Mouse (Mus musculus) thymus, postnatal 4 days (tissue): ENCODE measurements around the gene Prr7.

Source experiments
- DNase-seq: peaks from one replicate; pipeline ENCODE4 v3.0.0; 2021

The Prr7 gene

DNA sequence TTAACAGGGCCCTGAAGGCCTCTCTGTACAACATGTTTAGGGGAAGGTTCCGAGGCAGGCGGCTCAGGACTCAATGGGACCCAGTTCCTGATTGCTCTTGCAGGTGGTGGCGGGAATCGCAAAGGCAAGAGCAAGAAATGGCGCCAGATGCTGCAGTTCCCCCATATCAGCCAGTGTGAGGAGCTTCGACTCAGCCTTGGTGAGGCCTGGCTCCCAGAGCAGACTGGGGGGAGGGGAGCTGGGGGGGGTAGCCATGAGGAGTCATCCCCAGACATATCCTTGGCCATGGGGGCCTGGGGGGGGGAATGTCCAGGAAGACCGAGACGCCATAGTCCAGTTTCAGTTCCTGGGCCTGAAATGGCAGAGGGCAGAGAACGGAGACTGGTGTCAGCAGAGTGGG is 14.9 kb upstream of the Prr7 start:
- peak; percentile 58 for DNase-seq

DNA sequence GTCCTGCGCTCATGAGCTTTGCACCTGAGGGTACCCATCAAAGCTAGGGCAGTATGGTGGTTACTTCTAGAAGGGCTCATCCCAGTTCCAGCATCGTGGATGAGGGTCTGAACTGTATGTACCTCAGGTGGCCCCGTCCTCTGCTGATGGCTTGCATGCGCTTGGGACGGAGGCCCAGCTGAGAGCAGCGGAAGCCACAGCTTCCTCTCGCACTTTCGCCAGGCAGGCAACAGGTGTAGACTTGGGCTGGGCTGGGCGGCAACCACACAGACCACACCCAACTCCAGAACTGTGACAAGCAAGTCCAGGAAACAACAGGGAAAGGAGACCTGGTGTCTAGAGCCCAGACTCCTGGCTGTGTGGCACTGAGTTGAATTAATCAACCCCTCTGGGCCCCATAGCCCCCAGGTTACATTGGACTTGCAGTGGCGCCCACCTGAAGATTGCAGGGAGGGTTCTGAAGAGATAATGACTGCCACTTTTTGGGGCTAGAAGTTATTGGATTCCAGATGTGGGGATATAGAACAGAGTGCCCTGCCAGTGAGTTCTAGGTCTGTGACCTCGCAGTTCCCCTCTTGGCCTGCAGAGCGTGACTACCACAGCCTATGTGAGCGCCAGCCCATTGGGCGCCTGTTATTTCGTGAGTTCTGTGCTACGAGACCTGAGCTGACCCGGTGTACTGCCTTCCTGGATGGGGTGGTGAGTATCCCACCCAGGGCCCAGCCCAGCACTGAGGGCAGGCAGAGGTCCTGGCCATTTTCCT is 14.2 kb upstream of the Prr7 start:
- DNase-seq, result peak; percentile 72

GRCm38 (mm10) chr13:55450511-55450980 is 13.5 kb upstream of the Prr7 start:
- no peak for DNase-seq

DNA sequence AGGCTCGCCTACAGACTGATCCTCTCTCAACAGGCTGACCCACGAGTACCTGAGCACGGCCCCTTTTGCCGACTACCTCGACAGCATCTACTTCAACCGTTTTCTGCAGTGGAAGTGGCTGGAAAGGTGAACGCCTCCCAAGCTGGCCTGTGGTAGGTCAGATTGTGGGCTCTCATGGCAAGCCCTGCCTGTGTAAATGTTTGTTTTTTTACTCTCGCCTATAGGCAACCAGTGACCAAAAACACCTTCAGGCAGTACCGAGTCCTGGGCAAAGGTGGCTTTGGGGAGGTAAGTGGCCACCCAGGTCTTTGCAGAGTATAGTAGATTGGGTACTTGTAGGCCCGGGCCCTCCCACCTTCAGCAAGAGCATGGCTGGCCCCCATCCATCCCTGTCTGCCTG is 12.8 kb upstream of the Prr7 start:
- DNase-seq, result no peak

GRCm38 (mm10) chr13:55451785-55452549 is 12.1 kb upstream of the Prr7 start:
- no peak for DNase-seq

GRCm38 (mm10) chr13:55462965-55463364 is 1.1 kb upstream of the Prr7 start:
- peak; percentile 25 for DNase-seq

DNA sequence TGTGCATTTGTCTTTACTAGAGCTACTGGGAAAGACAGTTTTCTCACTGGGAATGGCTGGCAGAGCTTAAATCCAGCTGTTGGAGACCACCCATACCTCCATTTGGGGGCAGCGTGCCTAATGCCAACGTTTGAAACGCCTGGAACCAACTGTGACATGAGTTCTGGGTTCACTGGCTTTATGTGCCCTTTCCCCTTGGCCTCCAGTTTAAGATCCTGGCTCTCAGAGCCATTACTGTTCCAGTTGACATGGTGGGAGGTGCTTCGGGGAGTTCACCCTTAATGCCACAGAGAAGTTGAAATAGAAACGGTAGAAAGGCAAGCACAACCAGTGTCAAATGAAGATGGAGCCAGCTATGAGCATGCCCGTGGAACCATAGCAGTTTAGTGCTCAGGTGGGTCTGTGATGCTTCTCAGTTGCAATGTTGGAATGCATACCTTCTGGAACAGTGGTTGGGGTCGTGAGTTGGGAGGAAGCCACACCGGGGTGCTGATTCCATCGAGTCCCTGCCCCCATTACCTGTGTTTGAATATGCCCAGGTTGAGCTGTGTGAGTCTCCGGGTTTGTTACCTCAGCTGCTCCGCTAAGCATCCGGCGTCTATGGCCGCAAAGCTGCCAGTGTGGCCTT is 554 bp upstream of the Prr7 start:
- DNase-seq, result no peak

- peak; percentile 28 for DNase-seq
Measured at GRCm38 (mm10) chr13:55465184-55465583, 1.1 kb downstream of the Prr7 start.

DNA sequence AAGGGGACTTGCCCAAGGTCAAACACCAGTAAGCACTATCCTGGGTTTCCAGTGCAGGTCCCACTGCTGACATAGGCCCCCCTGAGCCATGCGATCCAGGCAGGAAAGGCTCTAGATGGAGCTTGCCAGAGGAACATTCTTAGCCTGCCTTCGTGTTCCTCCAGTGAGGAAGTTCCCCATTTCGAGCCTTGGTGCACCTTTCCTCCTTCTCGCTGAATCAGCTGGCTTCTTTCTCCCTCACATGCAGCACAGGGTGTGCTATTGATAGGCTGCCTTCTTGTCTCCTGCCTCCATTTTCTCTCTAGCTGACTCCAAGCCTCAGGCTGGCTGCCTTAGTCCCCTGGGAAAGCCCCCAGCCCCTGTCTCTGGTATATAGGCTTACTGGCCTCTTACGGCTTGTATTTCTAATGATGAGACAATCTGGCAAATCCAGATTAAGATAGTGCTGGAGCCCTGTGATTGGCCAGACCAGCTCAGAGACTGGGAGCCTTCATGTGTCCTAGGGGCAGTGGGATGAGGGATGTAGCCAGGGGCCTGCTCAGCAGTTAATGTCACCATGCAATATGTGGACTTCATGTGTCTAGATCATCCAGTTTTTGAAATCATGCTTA is 1.9 kb downstream of the Prr7 start:
- DNase-seq, result peak; percentile 21

GRCm38 (mm10) chr13:55468851-55469560 is 4.9 kb downstream of the Prr7 start:
- DNase-seq, result peak; percentile 29

GRCm38 (mm10) chr13:55470372-55470771 is 6.3 kb downstream of the Prr7 start:
- peak; percentile 28 for DNase-seq

- peak; percentile 91 for DNase-seq
Measured at GRCm38 (mm10) chr13:55471156-55471818, 7.2 kb downstream of the Prr7 start.

DNA sequence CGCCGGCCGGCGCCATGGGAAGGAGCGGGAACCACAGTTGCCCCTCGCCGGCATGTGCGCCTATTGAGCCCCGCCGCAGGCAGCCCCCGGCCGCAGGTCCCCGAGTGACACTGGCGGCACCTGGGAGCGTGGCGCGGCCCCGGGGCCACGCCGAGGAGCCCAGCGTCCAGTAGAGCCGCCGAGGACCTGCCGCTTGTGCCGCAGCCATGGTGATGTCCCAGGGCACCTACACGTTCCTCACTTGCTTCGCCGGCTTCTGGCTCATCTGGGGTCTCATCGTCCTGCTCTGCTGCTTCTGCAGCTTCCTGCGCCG is 7.7 kb downstream of the Prr7 start:
- no peak for DNase-seq

DNA sequence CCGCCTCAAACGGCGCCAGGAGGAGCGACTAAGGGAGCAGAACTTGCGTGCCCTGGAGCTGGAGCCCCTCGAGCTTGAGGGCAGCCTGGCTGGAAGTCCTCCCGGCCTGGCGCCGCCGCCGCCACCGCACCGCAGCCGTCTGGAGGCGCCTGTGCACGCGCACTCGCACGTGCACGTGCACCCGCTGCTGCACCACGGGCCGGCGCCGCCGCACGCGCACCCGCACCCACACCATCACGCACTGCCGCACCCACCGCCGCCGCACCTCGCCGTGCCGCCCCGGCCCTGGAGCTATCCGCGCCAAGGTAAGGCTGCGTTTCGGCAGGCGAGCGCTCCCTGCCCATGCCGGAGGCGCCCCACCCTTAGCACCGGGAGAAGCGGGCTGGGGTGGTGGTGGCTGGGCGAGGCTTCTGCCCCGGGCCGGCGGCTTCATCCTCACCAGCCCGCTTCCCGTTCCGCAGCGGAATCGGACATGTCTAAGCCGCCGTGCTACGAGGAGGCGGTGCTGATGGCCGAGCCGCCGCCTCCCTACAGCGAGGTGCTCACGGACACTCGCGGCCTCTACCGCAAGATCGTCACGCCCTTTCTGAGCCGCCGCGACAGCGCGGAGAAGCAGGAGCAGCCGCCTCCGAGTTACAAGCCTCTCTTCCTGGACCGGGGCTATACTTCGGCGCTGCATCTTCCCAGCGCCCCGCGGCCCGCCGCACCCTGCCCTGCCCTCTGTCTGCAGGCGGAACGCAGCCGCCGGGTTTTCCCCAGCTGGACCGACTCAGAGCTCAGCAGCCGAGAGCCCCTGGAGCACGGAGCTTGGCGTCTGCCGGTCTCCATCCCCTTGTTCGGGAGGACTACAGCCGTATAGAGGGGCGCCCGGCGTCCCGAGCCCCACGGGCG is 8.3 kb downstream of the Prr7 start:
- peak; percentile 68 for DNase-seq

DNA sequence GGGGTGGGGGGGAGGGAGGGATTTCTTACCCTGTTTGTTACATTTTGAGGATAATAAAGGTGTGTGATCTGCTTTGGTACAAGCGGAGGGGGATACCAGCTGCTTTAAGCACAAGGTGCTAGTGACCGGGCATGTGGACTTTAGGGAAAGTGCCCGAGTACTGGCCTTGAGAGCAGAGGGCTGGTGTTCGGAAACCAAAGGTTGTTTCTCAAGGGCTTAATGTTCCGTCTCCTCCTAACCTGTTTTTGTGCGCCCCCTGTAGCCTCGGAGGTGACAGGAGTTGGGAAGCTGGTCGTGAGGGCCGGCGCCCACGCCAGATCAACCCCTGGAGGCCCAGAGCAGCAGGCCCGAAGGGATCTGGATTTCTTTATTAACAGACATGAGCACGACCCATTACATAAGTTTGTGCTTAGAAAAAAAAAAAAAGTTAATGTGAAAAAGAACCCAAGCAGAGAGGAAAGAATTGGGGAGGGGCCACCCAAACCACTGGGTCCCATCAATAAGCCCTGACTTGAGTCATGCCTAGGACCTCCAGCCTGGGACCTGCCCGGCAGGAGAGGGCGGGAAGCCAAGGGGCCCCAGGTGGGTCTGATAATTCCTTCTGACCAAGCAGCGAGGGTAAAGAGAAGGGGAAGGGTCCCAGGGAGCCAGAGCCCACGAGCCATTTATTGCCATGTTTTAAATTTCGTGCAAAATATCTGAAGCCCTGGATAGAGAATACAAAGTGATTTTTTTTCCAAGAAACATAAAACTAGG is 9.2 kb downstream of the Prr7 start:
- DNase-seq, result peak; percentile 72

DNA sequence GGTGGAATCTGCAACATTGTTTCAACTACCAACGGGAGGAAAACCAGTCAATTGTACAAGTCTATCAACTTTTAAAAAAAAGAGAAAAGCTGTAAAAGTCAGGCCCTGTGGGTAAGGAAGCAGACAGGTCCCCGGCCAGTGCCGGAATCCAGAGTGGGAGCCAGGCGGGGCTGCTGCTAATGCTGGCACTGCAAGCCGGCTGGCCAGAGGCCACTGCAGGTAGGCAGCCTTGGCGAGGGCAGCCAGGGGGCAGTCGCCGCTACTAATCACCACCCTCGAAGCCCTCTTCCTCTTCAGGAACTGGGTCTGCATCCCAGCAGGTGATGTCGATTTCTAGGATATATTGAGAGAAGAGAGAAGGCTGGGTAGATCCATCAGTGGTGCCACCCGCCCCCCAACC is 9.9 kb downstream of the Prr7 start:
- no peak for DNase-seq

DNA sequence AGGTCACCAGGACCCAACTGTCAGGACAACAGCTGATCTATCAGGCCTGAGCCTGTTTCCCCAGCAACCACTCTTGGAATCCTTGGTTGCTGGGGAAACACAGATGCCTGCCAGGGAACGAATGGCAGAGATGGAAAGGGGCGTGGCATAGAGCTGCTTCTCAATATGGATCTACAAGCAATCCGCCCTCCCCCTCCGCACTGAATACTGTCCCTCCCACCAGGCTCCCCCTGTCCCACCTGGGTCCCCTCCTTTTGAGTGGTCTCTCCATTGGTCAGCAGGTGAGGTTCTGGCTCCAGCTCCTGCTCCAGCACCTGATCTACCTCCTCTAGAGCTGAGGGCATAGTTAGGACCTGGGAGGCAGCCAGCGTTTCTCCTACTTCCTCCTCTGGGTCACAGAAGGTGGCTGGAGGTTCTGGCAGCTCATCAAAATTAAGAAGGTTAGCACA is 10.6 kb downstream of the Prr7 start:
- DNase-seq, result no peak

- no peak for DNase-seq
Measured at GRCm38 (mm10) chr13:55475750-55476149, 11.7 kb downstream of the Prr7 start.

DNA sequence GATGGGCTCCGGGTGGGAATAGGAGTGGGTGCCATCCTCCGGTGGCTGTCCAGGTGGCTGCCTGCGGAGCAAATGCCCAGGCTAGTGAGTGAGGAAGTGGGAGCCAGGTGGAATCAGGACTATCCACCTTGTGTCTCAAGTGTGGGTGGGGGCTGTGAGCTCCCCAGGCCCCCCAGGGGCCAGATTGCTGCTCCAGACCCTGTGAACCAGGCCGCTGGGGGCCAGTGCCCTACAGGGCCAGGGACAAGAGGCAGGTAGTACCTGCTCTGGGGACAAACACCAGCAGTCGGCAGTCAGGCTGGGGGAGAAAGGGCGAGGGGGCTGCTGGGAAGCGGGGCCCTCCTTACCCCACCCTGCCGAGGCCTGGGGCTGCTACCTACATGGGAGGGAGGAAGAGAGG is 12.2 kb downstream of the Prr7 start:
- no peak for DNase-seq

- no peak for DNase-seq
Measured at GRCm38 (mm10) chr13:55477492-55477891, 13.4 kb downstream of the Prr7 start.
